Mouse (Mus musculus) heart, embryonic 11.5 days (tissue): ENCODE data around the gene Foxc2. TPM values are rescaled to one million over a fixed set of nuclear protein-coding genes. Genes with fewer than 3 reads are reported as not detected.

Experiments
- ATAC-seq: fragments of 200-750 bp; cut with Nextera tagmentation; replicated peaks from 2 replicates; pipeline ENCODE4 v1.8.0; 2017; ENCODE audit warnings: moderate library complexity; ENCODE audit not compliant: insufficient number of reproducible peaks, low FRiP score, low TSS enrichment
- H3K27ac ChIP-seq: fragments of 300-500 bp; sonication (generic); 2 replicates; pipeline ENCODE4 v1.5.1; 2014; ENCODE audit warnings: mild to moderate bottlenecking, low read depth, low read length
- H3K27me3 ChIP-seq: fragments of 300-500 bp; sonication (generic); 2 replicates; pipeline ENCODE4 v1.6.1; 2014; ENCODE audit warnings: mild to moderate bottlenecking, low read length, mixed read lengths; ENCODE audit not compliant: control insufficient read depth, insufficient read depth
- H3K36me3 ChIP-seq: fragments of 300-500 bp; sonication (generic); 2 replicates; pipeline ENCODE4 v1.6.1; 2014; ENCODE audit warnings: mild to moderate bottlenecking, low read length, moderate library complexity, mixed read lengths; ENCODE audit not compliant: control insufficient read depth, insufficient read depth
- H3K4me1 ChIP-seq: fragments of 300-500 bp; sonication (generic); 2 replicates; pipeline ENCODE4 v1.6.1; 2014; ENCODE audit warnings: low read length; ENCODE audit not compliant: control insufficient read depth, insufficient read depth
- H3K4me2 ChIP-seq: fragments of 300-500 bp; sonication (generic); 2 replicates; pipeline ENCODE4 v1.6.1; 2014; ENCODE audit warnings: mild to moderate bottlenecking, moderate library complexity
- H3K4me3 ChIP-seq: fragments of 300-500 bp; sonication (generic); 2 replicates; pipeline ENCODE4 v1.5.1; 2014; ENCODE audit warnings: low read depth, low read length
- H3K9ac ChIP-seq: fragments of 300-500 bp; sonication (generic); 2 replicates; pipeline ENCODE4 v1.6.1; 2014; ENCODE audit warnings: mild to moderate bottlenecking, low read depth, low read length, moderate library complexity
- H3K9me3 ChIP-seq: fragments of 300-500 bp; sonication (generic); replicated peaks from 2 replicates; pipeline ENCODE4 v1.6.1; 2016; ENCODE audit warnings: low read length; ENCODE audit not compliant: control insufficient read depth
- WGBS: fragments of 180-500 bp; shearing (Covaris S2); extraction: QIAGEN DNeasy Blood & Tissue Kit; methylation state at CpG from one replicate; pipeline ENCODE4 v1.1.7; 2014; ENCODE audit not compliant: insufficient replicate concordance; 5-methylcytosine and 5-hydroxymethylcytosine counted together
- microRNA-seq: library from miRNA; unstranded; fragments of <30 nt; microRNA quantifications from one replicate; pipeline ENCODE4, GENCODE M21; 2016; ENCODE audit warnings: borderline number of aligned reads
- polyA plus RNA-seq: library from polyadenylated mRNA; unstranded; fragments of >200 nt; fragmentation: Nextera tagmentation; extraction: Ambion mirVana; gene quantifications from 2 replicates; pipeline ENCODE4 v1.2.1, GENCODE M21; 2014

Foxc2 gene
- polyA plus RNA-seq, 1 experiment from 2014 or later, result 12.7 TPM

DNA sequence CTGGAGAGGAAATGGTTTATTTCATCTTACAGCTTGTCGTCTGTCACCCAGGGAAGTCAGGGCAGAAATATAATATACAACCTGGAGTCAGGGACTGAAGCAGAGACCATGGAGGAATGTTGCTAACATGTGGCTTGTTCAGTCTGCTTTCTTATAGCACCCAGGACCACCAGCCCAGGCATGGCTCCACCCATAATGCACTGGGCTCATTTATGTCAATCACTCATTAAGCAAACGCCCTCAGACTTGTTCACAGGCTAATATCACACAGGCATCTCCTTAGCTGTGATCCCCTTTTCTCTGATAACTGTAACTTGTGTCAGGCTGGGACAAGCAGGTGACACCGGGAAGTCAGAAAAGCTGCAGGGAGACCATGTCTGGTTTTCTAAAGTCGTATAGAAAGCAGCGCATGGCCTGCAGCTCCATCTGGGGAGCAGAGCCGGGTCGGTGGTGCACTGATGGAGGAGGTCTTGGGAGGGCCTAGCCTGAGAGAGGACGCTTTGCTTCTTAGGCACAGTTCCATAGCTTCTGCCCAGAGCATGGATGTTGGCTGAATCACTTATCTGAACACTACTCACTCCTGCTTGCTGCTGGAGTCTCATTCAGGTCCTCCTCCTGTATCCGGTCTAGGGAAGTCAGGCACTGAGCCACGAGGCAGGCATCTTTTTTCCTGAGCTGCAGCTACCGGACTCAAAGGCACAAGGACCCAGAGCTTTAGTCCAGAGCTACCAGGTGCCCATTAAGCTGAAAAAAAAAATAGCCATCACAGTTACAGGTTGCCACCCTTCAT is 47.1 kb downstream of the Foxc2 start:
- Histone ChIP-seq H3K4me1 (peaks cover 22% of the 10 kb centered on the region), H3K27me3 (peaks cover 7% of the 10 kb centered on the region), H3K9ac (no peak overlapping the region), H3K4me3 (no peak overlapping the region), H3K4me2 (no peak overlapping the region), H3K9me3 (no peaks in the 10 kb centered on the region), H3K36me3 (no peaks in the 10 kb centered on the region), H3K27ac (peak overlapping the region; percentile 55)
- ATAC-seq, result no peak
- WGBS, result 62% methylated on average over 11 of the region's 11 CpGs

DNA sequence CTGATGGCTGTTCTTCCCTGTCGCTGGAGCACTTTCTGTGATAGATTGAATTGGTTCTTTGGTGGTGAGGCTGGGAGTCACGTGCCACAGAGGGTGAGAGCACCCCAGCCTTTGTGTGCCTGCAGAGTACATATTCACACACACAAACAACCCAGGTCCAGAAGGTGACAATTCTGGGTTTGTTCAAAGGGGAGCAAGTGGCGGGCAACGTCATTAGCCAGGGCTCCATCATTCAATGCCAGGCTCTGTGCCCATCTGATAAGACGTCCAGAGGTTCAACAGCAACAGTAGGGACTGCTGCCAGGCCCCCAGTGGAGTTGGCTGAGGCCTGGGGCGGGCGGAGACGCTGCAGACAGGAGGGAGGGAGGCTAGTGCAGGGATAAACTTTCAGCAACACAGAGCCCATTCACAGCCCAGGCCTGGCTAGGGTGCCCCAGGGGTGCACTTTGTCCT is 48.1 kb downstream of the Foxc2 start:
- Histone ChIP-seq H3K27me3 (peaks cover 7% of the 10 kb centered on the region), H3K4me3 (no peak overlapping the region), H3K27ac (peak overlapping the region; percentile 55), H3K9me3 (no peaks in the 10 kb centered on the region), H3K4me2 (no peak overlapping the region), H3K9ac (peak overlapping the region; percentile 34; the same call in 1 of the 2 replicates), H3K36me3 (no peaks in the 10 kb centered on the region), H3K4me1 (peaks cover 26% of the 10 kb centered on the region)
- no peak for ATAC-seq
- 41% methylated on average over 8 of the region's 8 CpGs for WGBS

DNA sequence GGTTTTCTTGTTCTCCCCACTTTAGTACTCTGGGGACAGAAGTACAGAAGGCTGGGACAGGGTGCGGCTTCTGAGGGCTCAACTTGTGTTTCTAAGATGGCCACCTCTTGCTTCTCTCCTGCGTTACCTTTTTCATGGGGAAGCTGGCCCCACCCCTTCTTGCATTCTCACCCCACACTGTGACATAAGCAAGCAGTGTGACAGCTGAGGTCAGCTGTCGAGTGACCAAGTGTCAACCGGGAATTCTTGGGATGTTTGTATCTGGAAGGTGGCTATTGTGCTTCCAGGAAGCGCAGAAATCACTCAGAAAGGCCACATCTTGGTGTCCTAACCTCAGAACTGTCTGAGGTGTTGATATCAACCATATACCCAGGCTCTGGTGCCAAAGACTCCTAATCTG is 52.1 kb downstream of the Foxc2 start:
- Histone ChIP-seq H3K9ac (no peak overlapping the region), H3K27me3 (no peaks in the 10 kb centered on the region), H3K4me2 (no peak overlapping the region), H3K36me3 (no peaks in the 10 kb centered on the region), H3K27ac (no peak overlapping the region), H3K9me3 (no peaks in the 10 kb centered on the region), H3K4me1 (peaks cover 52% of the 10 kb centered on the region), H3K4me3 (no peak overlapping the region)
- WGBS, result 45% methylated on average over 5 of the region's 5 CpGs
- no peak for ATAC-seq

Small RNA genes lying within 50 kb of the gene (microRNA-seq; reads per million reads assigned to microRNA genes)
- not detected for gene Gm27530

Other genes with a start within 250 kb of the Foxc2 start
- 3.1 and 9.0 TPM in 2 replicates for gene Foxf1, start 31.8 kb upstream of the Foxc2 start, polyA plus RNA-seq
- gene Mthfsd, start 7.8 kb upstream of the Foxc2 start, polyA plus RNA-seq, result 45.1 and 46.2 TPM in 2 replicates
- 0.69 and 1.2 TPM in 2 replicates for gene Foxl1, start 11.8 kb downstream of the Foxc2 start, polyA plus RNA-seq